Mouse (Mus musculus) myocyte (in vitro differentiated cells): ENCODE data around the gene Gatad2a.

Experiments
- E2F4 ChIP-seq: IDR thresholded peaks from one replicate; pipeline ENCODE4 v1.6.1; 2011; ENCODE audit warnings: mild to moderate bottlenecking, control low read depth, moderate library complexity; ENCODE audit not compliant: insufficient read depth
- MYOG ChIP-seq, 3 experiments: IDR thresholded peaks; one replicate each; pipeline ENCODE4 v1.6.1; 2011; ENCODE audit warnings: control low read depth in 2 of 3, low read depth in 2 of 3, mild to moderate bottlenecking in 2 of 3; ENCODE audit not compliant: insufficient read length in 2 of 3, control insufficient read depth in 1 of 3, insufficient read depth in 1 of 3
- POLR2A ChIP-seq: IDR thresholded peaks from one replicate; pipeline ENCODE4 v1.6.1; 2011; ENCODE audit warnings: low read depth, mild to moderate bottlenecking, control low read depth, moderate library complexity; ENCODE audit not compliant: insufficient read length
- POLR2AphosphoS2 ChIP-seq: IDR thresholded peaks from one replicate; pipeline ENCODE4 v1.6.1; 2011; ENCODE audit warnings: low read depth, control low read depth; ENCODE audit not compliant: insufficient read length
- TCF12 ChIP-seq: IDR thresholded peaks from one replicate; pipeline ENCODE4 v1.6.1; 2011; ENCODE audit warnings: mild to moderate bottlenecking, control low read depth; ENCODE audit not compliant: poor library complexity, insufficient read depth, severe bottlenecking
- USF1 ChIP-seq: IDR thresholded peaks from one replicate; pipeline ENCODE4 v1.6.1; 2011; ENCODE audit warnings: low read depth, mild to moderate bottlenecking, control low read depth, moderate library complexity

DNA sequence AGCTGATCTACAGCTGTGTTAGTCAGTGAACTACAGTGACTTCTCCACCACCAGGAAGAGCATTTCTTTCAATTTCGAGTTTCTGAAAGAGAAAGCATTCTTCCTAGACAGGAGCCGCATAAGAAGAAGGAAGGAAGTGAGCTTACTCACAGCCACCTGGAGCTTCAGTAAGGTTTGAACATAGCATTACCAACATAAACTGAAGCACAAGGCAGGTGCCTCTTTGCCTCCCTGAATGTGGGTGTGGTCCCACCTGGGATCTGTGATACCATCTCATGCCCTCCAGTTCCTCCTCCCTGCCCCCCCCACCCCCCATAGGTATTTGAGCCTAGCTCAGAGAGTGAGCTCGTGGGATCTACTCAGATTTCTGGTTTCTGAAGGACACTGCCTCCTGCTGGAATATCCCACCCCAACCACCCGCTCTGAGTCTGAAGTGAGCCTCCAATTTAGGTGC, 7.0 kb upstream of the Gatad2a start:
- TF ChIP-seq POLR2A (no peak), MYOG (IDR thresholded peaks at IDR 0.05; ENCODE audit: control insufficient read depth in 1 of 3, insufficient read depth in 1 of 3, insufficient read length in 2 of 3, low read depth in 2 of 3) (no peak), E2F4 (no peak), USF1 (no peak), TCF12 (no peak), POLR2AphosphoS2 (no peak)
